In genomic region chr10:117526008-117526833, GRCm38 (mm10) we compare ENCODE assay signal across 19 mouse cellular contexts.
"Had no signal": no experiment of that assay in that cellular context is flagged by ENCODE, and none has a peak within 500 bp of the region (broad histone marks: within the 10 kb centered on the region; RNA-seq: fewer than 3 reads in every experiment).

No protein-coding gene starts in this region.

- H3K9ac ChIP-seq: kidney, embryonic 15.5 days; limb, embryonic 12.5 days; limb, embryonic 15.5 days; liver, embryonic 14.5 days; liver, postnatal 0 days; lung, embryonic 14.5 days; midbrain, embryonic 13.5 days; neural tube, embryonic 13.5 days had no signal

- H3K27ac ChIP-seq: kidney, embryonic 15.5 days; left cerebral cortex, adult 2 months; limb, embryonic 12.5 days; limb, embryonic 15.5 days; liver, embryonic 14.5 days; midbrain, embryonic 13.5 days; neural tube, embryonic 13.5 days had no signal

- H3K4me3 ChIP-seq: kidney, embryonic 15.5 days; left cerebral cortex, adult 2 months; limb, embryonic 12.5 days; limb, embryonic 15.5 days; midbrain, embryonic 13.5 days; myocyte; neural tube, embryonic 13.5 days had no signal

- ATAC-seq: liver, postnatal 0 days; lung, postnatal 0 days; midbrain, embryonic 13.5 days; midbrain, embryonic 16.5 days had no signal

- H3K36me3 ChIP-seq: kidney, embryonic 15.5 days; limb, embryonic 12.5 days; limb, embryonic 15.5 days; midbrain, embryonic 13.5 days; neural tube, embryonic 13.5 days had no signal

- H3K9me3 ChIP-seq: kidney, embryonic 15.5 days; limb, embryonic 12.5 days; limb, embryonic 15.5 days; midbrain, embryonic 13.5 days; neural tube, embryonic 13.5 days had no signal

- H3K4me1 ChIP-seq: midbrain, embryonic 13.5 days; neural tube, embryonic 13.5 days had no signal

- H3K4me2 ChIP-seq: kidney, embryonic 15.5 days; limb, embryonic 12.5 days; limb, embryonic 15.5 days; liver, embryonic 11.5 days; lung, embryonic 14.5 days; midbrain, embryonic 13.5 days; neural tube, embryonic 13.5 days had no signal

- DNase-seq: kidney, adult 8-10 months; kidney, postnatal 10 days; kidney, postnatal 36 days; layer of hippocampus, postnatal 36 days; liver, postnatal 0 days; lung, embryonic 14.5 days; thymus, adult 18-20 months; thymus, postnatal 36 days had no signal

- H3K27me3 ChIP-seq: kidney, embryonic 15.5 days; limb, embryonic 12.5 days; limb, embryonic 15.5 days; midbrain, embryonic 13.5 days; neural tube, embryonic 13.5 days had no signal
